Mouse (Mus musculus) testis, adult 2 months (tissue): ENCODE measurements around the gene Prdx2.

Experiments used
- CTCF ChIP-seq: fragments of 200-500 bp; IDR thresholded peaks from 2 replicates; pipeline ENCODE4 v1.5.1; 2012; ENCODE audit warnings: low read depth, mild to moderate bottlenecking, inconsistent platforms, low read length, moderate library complexity; ENCODE audit not compliant: control insufficient read depth, insufficient read depth, insufficient replicate concordance
- POLR2A ChIP-seq: fragments of 200-500 bp; IDR thresholded peaks from 2 replicates; pipeline ENCODE4 v1.6.1; 2012; ENCODE audit warnings: low read depth, mild to moderate bottlenecking, inconsistent platforms, low read length, moderate library complexity; ENCODE audit not compliant: control insufficient read depth

- TF ChIP-seq CTCF: peak; percentile 19; the same call in 1 of the 2 replicates
- no peak for TF ChIP-seq POLR2A
Observed at GRCm38 (mm10) chr8:84956768-84957167, 12.6 kb upstream of the Prdx2 start.
